Mouse (Mus musculus) kidney, postnatal 0 days (tissue): Measurements from ENCODE around the gene Zfp53. TPM values are rescaled to one million over a fixed set of nuclear protein-coding genes. Genes with fewer than 3 reads are reported as not detected.
"Not testable (repeated sequence)": the region's sequence is repeated elsewhere in the genome, so short reads cannot be mapped to it uniquely, and the experiment has no call there.

Experiments used
- ATAC-seq: fragments of 200-750 bp; cut with Nextera tagmentation; replicated peaks from 2 replicates; pipeline ENCODE4 v1.8.0; 2017; ENCODE audit warnings: low read depth, moderate number of reproducible peaks, moderate TSS enrichment, moderate library complexity; ENCODE audit not compliant: low FRiP score
- DNase-seq: peaks from one replicate; pipeline ENCODE4 v3.0.0-alpha.2; 2016; ENCODE audit warnings: low spot score
- H3K27ac ChIP-seq: fragments of 300-500 bp; sonication (generic); 2 replicates; pipeline ENCODE4 v1.5.1; 2014; ENCODE audit warnings: mild to moderate bottlenecking
- H3K27me3 ChIP-seq: fragments of 300-500 bp; sonication (generic); 2 replicates; pipeline ENCODE4 v1.6.1; 2014; ENCODE audit warnings: low read length, mixed read lengths; ENCODE audit not compliant: insufficient read depth
- H3K36me3 ChIP-seq: fragments of 300-500 bp; sonication (generic); 2 replicates; pipeline ENCODE4 v1.6.1; 2014; ENCODE audit warnings: low read length, mixed read lengths; ENCODE audit not compliant: insufficient read depth
- H3K4me1 ChIP-seq: fragments of 300-500 bp; sonication (generic); replicated peaks from 2 replicates; pipeline ENCODE4 v1.6.1; 2014; ENCODE audit warnings: antibody characterized with exemption, low read length, mixed read lengths; ENCODE audit not compliant: insufficient read depth
- H3K4me2 ChIP-seq: fragments of 300-500 bp; sonication (generic); 2 replicates; pipeline ENCODE4 v1.6.1; 2014; ENCODE audit warnings: mild to moderate bottlenecking, low read length, moderate library complexity, mixed read lengths
- H3K4me3 ChIP-seq: fragments of 300-500 bp; sonication (generic); replicated peaks from 2 replicates; pipeline ENCODE4 v1.5.1; 2014; ENCODE audit warnings: low read depth, low read length
- H3K9ac ChIP-seq: fragments of 300-500 bp; sonication (generic); 2 replicates; pipeline ENCODE4 v1.6.1; 2014; ENCODE audit warnings: low read depth, low read length
- H3K9me3 ChIP-seq: fragments of 300-500 bp; sonication (generic); replicated peaks from 2 replicates; pipeline ENCODE4 v1.6.1; 2016; ENCODE audit warnings: low read length, inconsistent platforms, mixed read lengths
- CTCF ChIP-seq: IDR thresholded peaks from 2 replicates; pipeline ENCODE4 v1.5.1; 2016; ENCODE audit warnings: antibody characterized with exemption, low read depth, mild to moderate bottlenecking, moderate library complexity
- WGBS: fragments of 180-500 bp; shearing (Covaris S2); extraction: QIAGEN DNeasy Blood & Tissue Kit; methylation state at CpG from one replicate; pipeline ENCODE4 v1.1.7; 2014; 5-methylcytosine and 5-hydroxymethylcytosine counted together
- polyA plus RNA-seq: library from polyadenylated mRNA; unstranded; fragments of >200 nt; fragmentation: Nextera tagmentation; extraction: Ambion mirVana; gene quantifications from 2 replicates; pipeline ENCODE4 v1.2.1, GENCODE M21; 2015

Gene Zfp53
- polyA plus RNA-seq, 1 experiment from 2014 or later: 11.5 TPM

GRCm38 (mm10) chr17:21472653-21473307 is 16.0 kb upstream of the Zfp53 start:
- no peak overlapping the region for H3K9ac ChIP-seq
- H3K27ac ChIP-seq: peak overlapping the region; percentile 89
- peak overlapping the region; percentile 41; the same call in 1 of the 2 replicates for H3K4me2 ChIP-seq
- DNase-seq (no peak), ATAC-seq (no peak)
- no peaks in the 10 kb centered on the region for H3K36me3 ChIP-seq
- TF ChIP-seq CTCF: no peak
- H3K27me3 ChIP-seq: no peaks in the 10 kb centered on the region
- 53% methylated on average over 2 of the region's 2 CpGs for WGBS
- H3K4me3 ChIP-seq: no peak overlapping the region
- H3K4me1 ChIP-seq: peaks cover 7% of the 10 kb centered on the region; the same call in 1 of the 2 replicates
- H3K9me3 ChIP-seq: no peaks in the 10 kb centered on the region

DNA sequence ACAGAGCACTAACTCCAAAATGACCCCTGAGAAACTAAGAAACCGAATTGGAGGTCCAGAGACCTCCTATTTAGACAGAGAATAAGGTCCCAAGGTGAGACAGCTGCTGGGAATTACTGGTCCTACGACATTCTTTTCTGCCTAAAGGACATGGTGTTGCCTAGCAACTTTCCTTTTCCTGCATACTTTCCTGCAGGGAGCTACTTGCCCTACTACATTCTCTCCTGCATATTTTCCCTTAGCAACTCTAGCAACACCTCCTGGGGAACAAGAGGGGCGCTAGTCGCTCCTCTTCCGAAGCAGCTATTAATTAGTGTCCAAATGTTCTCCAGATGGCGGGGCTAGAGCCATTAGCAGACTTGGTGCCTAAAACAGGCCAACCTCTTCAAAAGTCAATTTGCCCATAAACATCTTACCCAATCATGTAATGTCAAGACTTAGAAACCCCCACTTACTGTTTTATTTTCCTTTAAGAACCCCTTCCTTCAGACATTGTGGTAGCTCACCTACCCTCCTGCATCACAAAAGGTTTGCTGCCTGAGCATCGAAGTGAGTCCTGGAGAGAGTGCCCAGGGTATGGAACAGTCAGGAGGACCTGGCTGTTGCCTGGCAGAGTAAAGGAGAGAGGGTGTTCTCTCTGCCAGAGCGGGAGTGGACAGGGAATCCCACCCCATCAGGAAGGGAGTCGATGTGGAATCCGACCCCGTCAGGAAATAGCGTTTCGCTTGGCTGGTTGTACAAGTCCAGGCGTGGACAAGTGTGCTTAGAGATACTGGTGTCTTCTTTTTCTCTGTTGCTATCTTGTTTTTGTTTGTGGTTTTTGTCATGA is 15.2 kb upstream of the Zfp53 start:
- Histone ChIP-seq H3K4me1 (peaks cover 7% of the 10 kb centered on the region; the same call in 1 of the 2 replicates), H3K9ac (0 out of 2 replicates have a peak overlapping the region, but pooled peaks have one; percentile 3), H3K4me2 (peak overlapping the region; percentile 41; the same call in 1 of the 2 replicates), H3K4me3 (no peak overlapping the region; the same call in 1 of the 2 replicates), H3K27me3 (no peaks in the 10 kb centered on the region), H3K9me3 (no peaks in the 10 kb centered on the region), H3K36me3 (no peaks in the 10 kb centered on the region), H3K27ac (peak overlapping the region; percentile 89)
- DNase-seq (peak; percentile 93), ATAC-seq (peak; percentile 95)
- WGBS: 7% methylated on average over 14 of the region's 14 CpGs
- peak; percentile 60 for TF ChIP-seq CTCF

DNA sequence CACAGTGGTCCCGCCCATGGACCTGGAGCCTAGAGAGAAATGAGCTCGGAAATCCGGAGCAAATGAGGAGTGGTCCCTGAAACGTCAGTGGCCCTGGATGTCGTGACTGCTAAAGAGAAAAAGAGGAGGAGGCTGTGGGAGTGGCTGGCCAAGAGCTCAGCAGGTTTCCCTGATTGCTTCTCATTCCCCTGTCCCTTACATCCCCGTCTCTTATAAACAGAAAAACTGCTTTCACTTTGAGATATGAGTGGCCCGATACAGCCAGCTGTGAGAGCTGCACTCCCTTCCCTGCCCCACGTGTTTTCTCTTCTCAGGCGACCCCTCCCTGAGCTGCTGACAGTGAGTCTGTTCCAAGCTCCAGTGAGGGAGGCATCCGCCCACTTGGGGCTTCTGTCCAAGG is 14.1 kb upstream of the Zfp53 start:
- not testable (repeated sequence) for H3K4me1 ChIP-seq, H3K4me3 ChIP-seq, H3K9me3 ChIP-seq, H3K9ac ChIP-seq, H3K36me3 ChIP-seq, H3K27me3 ChIP-seq, ATAC-seq
- H3K27ac ChIP-seq: 0 out of 2 replicates have a peak overlapping the region, but pooled peaks have one; percentile 47
- WGBS: 0% methylated on average over 6 of the region's 10 CpGs
- 0 out of 2 replicates have a peak overlapping the region, but pooled peaks have one; percentile 27 for H3K4me2 ChIP-seq
- peak; percentile 28 for DNase-seq

DNA sequence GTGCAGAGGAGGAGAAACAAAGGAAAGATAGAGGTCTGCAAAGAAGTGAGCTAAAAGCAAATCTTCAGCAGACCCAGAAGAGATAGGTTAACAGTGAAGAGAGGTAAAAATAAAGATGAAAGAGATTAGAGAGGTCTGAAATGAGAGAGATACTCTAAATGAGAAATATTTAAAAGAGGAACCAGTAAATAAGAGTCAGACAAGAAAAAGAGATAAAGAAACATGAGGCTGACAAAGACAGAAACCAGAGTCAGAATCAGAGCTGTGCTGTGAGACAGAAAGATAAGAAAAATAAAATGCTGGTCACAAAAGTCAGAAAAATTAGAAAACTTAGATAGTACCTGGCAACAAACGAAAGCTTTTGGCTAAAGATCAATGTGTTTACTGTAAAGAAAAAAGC is 13.5 kb upstream of the Zfp53 start:
- not testable (repeated sequence) for H3K36me3 ChIP-seq, H3K9me3 ChIP-seq, H3K4me2 ChIP-seq, H3K4me3 ChIP-seq, DNase-seq, H3K4me1 ChIP-seq, H3K9ac ChIP-seq, H3K27me3 ChIP-seq, H3K27ac ChIP-seq, ATAC-seq
- WGBS: 92% methylated on average over 1 of the region's 1 CpGs

DNA sequence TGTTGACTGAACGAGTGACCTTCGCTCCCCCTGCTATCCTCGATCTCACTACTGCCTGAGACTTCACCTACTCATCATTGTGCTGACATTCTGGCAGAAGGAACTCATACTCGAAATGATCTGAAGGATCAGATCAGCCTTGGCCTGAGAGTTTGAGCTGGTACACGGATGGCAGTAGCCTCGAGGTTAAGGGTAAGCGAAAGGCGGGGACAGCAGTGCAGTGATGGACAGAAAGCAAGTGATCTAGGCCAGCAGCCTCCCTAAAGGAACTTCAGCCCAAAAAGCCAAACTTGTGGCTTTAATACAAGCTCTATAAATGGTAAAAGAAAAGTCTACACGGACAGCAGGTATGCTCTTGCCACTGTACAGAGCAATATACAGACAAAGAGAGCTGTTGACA is 12.4 kb upstream of the Zfp53 start:
- WGBS: 71% methylated on average over 4 of the region's 9 CpGs
- H3K4me1 ChIP-seq: not testable (repeated sequence)

DNA sequence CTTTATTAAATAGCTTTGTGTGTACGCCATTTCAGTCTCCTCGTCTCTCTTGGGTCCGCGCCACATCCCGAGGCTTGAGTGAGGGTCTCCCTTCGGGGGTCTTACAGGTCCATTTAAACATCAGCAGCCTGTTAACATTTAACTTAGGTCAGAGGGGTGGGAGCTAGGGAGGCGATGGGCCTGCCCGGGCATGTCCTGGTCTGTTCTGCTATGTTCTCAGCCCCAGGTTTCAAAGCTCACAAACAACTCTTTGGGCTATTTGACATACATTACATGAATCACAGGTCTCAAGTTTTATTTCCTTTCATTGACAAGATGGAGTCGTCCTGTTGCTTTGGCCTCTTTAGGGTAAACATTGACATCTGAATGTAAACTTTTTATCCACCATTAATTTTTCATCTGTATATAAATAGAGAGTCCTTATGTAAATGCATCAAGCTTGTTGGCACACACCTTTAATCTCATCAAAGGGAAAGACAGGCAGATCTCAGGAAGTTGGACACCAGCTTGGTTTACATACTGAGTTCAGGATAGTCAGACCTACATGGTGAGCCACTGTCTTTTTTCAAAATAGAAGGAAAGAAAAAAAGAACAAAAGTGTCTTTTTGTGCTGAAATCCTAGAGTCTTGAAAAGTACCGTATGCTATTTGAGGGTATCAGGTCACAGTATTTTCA is 10.6 kb upstream of the Zfp53 start:
- WGBS: 73% methylated on average over 9 of the region's 10 CpGs
- H3K4me2 ChIP-seq, ATAC-seq, H3K36me3 ChIP-seq, H3K27ac ChIP-seq, H3K4me1 ChIP-seq, H3K4me3 ChIP-seq, DNase-seq, H3K27me3 ChIP-seq, H3K9me3 ChIP-seq, H3K9ac ChIP-seq: not testable (repeated sequence)

More for the DNA sequence above, 12.4 kb upstream of the Zfp53 start:
- H3K4me2 ChIP-seq, DNase-seq, H3K27me3 ChIP-seq, H3K4me3 ChIP-seq, H3K9ac ChIP-seq, H3K27ac ChIP-seq, ATAC-seq, H3K9me3 ChIP-seq, H3K36me3 ChIP-seq: not testable (repeated sequence)
